Mouse (Mus musculus) heart, embryonic 13.5 days (tissue): ENCODE results near the gene Ehd3. TPM values are rescaled to one million over a fixed set of nuclear protein-coding genes. Genes with fewer than 3 reads are reported as not detected.

ENCODE experiments used
- polyA plus RNA-seq: library from polyadenylated mRNA; unstranded; fragments of >200 nt; fragmentation: Nextera tagmentation; extraction: Ambion mirVana; gene quantifications from 2 replicates; pipeline ENCODE4 v1.2.1, GENCODE M21; 2015

Gene Ehd3
- polyA plus RNA-seq, 1 experiment from 2014 or later: 2.9 TPM

Other genes with a start within 250 kb of the Ehd3 start
- 0.99 and 1.1 TPM in 2 replicates for gene Galnt14, start 93.7 kb upstream of the Ehd3 start, polyA plus RNA-seq
- gene Xdh, start 146.1 kb downstream of the Ehd3 start, polyA plus RNA-seq: 0.27 and 0.33 TPM in 2 replicates
- gene Srd5a2, start 243.8 kb downstream of the Ehd3 start, polyA plus RNA-seq: not detected in 2 replicates